Mouse (Mus musculus): ENCODE data around the gene Tspan1.

DNA sequence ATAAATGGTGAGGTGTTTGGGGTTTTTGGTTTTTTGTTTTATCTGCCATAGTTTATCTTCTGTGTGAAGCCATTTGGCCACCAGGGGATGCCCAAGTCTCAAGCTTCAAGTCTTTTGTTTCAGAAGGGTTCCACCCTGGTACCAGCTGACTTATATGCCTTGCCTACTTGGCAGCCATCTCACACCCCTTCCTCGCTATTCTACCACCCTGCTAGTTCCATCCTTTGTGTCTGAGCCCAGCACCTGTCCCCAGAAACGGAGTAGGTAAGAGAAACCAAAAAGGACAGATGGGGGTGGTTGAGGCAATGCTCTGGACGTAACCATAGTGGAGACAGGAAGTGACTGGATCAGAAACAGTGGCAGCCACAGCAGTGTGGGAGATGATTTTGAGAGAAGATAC lies 7.5 kb downstream of the Tspan1 start:
- peak; percentile 76 for TF ChIP-seq CTCF (IDR thresholded peaks at IDR 0.05; ENCODE audit: low read depth)
- no peak for TF ChIP-seq EP300 (optimal IDR thresholded peaks at IDR 0.05)
